Mouse (Mus musculus) mature B cell (primary cell): Measurements from ENCODE around the gene Rps6kb2.

Source experiments
- in situ Hi-C: fragments of 300-500 bp; cut with MboI; formaldehyde crosslinking; loops from 2 replicates; pipeline ENCODE4 v1.14.3; 2019

The Rps6kb2 gene

DNA sequence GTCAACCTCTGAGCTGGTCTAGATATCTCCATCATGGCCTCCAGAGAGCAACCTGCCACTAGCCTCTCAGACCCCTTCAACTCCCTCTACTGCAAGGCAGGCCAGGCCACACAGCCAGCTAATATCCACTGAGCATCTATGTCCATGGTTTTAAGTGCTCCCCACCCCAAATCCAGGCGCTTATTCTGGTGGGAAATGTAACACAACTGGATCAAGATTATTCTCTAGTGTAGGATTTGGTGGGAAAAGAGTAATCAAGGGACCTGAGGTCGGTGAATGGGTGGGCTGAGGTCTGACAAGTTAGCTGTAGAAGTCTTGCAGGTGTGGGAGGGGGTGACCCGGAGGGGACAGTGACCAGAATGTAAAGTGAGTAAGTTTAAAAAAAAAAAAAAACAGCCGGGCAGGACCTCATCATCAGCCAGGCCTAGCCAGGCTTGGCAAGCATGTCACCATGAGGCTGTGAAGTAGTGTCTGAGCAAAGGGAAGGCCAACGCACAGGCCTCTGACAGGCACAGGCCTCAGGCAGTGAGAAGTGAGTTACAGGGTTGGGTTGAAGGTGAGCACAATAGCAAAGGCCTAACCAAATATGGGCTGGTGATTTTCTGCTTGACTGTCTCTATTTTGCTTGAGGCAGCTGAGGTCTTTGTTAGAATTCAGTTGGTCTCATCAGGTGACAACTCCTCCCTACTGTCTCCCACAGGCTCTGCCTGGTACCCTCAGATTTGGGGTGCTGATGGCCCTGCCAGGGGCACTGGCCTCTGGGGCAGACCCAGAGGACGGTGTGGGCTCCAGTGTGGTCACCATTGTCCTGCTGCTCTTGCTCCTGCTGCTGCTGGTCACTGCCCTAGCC, 7.7 kb downstream of the Rps6kb2 start:
- in situ Hi-C loops = no loop called here

- in situ Hi-C loops = no loop called here
Observed at GRCm38 (mm10) chr19:4154437-4155222, 8.5 kb downstream of the Rps6kb2 start.

DNA sequence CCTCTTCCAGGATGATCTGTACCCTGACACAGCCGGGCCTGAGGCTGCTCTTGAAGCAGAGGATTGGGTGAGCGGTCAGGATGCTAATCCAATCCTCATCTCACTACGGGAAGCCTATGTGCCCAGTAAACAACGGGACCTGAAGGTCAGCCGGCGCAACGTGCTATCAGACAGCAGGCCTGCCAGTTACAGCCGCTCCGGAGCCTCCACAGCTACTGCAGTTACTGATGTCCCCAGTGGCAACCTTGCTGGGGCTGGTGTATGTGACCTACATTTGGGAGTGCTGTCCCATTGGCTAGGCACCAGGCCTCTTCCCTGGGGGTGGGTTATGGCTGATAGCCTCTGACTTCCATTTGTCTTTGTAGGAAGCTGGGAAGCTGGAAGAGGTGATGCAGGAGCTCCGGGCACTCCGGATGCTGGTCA, 9.9 kb downstream of the Rps6kb2 start, which contains the start of gene Ptprcap:
Gene Ptprcap (plus strand): TSS at position 373 of the 423 bp plus-strand sequence.
- in situ Hi-C loops = no loop called here

GRCm38 (mm10) chr19:4152445-4153231, 10.5 kb downstream of the Rps6kb2 start:
- in situ Hi-C loops = no loop called here

DNA sequence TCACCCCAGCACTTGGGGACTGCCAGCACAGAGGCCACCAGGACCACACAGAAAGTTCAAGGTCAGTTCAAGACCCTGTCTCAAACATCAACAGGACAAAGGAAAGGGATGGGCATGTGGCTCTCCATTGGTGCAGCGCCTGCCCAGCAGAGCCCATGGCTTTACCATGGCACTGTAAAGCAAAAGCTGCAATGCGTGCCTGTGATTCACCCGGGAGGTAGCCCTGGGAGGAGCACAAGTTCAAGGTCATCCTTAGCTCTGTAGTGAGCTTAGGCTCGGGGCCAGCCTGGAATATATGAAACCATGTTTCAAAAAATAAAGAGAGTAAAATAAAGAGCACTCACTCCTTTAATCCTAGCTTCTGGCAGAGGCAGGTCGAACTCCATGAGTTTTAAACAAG, 11.3 kb downstream of the Rps6kb2 start:
- in situ Hi-C loops = no loop called here

DNA sequence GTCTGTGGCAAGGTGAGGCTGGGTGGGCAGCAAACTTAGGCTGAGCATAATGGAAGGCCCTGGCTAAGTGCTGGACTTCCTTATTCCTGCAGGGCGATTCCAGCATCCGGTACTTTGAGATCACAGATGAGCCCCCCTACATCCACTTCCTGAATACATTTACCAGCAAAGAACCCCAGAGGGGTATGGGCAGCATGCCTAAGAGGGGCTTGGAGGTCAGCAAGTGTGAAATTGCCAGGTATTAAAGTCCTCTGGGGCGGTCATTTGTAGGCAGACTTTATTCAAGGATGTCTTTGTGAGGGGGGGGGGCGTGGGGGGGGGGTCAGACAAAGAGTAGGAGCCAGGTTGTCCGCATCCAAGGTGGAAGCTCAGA, 11.7 kb downstream of the Rps6kb2 start:
- in situ Hi-C loops = no loop called here

- in situ Hi-C loops = no loop called here
Observed at GRCm38 (mm10) chr19:4150567-4151487, 12.3 kb downstream of the Rps6kb2 start.

DNA sequence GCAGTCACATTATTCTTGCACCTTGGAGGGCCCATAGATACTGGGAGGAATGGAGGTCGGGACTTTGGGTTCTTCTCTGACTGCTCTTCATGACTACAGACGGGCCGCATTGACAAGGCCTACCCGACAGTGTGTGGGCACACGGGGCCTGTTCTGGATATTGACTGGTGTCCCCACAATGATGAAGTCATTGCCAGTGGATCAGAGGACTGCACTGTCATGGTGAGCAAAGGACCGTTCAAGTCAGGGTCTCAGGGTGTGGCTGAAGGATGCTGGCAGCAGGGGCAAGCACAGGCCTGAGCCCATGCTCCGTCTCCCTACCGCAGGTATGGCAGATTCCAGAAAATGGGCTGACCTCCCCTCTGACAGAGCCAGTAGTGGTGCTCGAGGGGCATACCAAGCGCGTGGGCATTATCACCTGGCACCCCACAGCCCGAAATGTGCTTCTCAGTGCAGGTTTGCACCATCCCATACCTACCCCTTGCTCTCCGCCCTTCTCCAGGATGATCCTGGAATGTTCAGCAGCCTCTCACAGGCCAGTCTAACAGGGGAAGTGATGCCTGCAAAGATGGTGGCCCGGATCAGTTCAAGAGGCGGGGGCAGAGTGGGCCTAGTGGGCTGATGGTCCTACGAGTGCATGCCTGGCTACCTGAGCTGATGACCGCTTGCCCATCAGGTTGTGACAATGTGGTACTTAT, 13.2 kb downstream of the Rps6kb2 start:
- in situ Hi-C loops = no loop called here

- in situ Hi-C loops = no loop called here
Observed at GRCm38 (mm10) chr19:4149283-4149682, 13.9 kb downstream of the Rps6kb2 start.

- in situ Hi-C loops = no loop called here
Observed at GRCm38 (mm10) chr19:4148819-4149218, 14.3 kb downstream of the Rps6kb2 start.

DNA sequence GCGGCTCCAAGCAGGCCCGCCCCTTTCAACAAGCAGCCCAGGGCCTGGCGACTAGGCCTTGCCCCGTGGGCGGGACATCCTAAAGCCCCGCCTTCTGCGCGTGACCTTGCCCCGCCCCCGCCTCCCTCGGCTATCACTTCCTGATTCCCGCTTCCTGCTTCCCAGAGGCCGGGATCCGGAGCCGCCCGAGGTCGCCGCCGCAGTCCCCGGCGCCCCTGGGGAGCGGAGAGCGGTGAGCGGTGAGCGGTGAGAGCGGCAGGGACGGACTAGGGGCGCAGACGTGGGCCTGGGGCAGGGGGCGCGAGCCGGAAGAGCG, 14.7 kb downstream of the Rps6kb2 start, which contains the start of gene Coro1b:
Gene Coro1b (plus strand): TSS at position 129 of the 316 bp plus-strand sequence.
- in situ Hi-C loops = no loop called here

DNA sequence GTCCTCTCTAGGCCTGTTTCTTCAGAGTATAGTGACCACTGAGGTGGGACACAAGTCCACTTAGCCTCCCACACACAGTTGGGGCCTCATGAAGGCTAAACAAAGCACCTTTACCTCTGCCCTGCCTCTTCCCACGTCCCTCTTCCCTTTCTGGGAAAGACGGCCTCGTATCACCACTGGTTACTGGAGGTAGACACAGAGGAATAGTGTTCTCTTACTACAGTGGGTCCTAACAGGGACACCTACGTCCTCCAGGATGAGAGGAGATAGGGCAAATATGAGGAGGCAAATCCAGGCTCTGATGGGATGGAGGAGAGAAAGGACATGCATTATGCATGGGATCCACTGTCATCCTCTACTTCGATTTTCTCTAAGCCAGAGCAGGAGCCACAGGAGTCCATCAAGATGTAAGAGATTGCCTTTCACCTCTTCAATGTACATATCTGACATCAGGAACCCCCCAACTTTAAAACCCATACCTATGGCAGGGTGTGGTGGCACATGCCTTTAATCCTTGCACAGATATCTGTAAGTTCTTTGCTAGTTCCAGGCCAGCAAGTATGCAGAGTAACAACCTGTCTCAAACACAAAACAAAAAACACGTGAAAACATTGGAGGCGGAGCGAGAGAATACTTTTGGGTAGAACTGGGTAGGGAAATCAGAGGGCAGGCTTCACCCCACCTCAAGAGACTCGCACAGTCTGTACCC, 15.2 kb downstream of the Rps6kb2 start:
- in situ Hi-C loops = no loop called here

DNA sequence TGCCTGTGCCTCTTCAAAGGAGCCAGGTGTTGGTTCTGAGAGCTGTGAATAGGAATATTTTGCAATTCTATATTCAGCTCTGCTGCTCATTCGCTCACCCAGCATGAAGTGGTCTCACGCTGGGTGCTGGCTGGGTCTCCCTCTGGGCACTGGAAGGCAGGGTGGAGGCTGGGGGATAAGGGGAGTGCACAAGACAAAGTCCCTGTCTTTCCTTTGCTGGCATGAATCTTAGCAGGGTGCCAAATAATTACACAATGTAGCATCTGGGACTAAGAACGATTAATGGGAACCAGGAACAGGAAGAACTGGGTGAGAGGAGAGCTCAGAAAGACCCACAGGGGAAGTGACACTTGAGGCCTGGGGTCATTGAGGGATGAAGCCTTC, 16.1 kb downstream of the Rps6kb2 start:
- in situ Hi-C loops = no loop called here

DNA sequence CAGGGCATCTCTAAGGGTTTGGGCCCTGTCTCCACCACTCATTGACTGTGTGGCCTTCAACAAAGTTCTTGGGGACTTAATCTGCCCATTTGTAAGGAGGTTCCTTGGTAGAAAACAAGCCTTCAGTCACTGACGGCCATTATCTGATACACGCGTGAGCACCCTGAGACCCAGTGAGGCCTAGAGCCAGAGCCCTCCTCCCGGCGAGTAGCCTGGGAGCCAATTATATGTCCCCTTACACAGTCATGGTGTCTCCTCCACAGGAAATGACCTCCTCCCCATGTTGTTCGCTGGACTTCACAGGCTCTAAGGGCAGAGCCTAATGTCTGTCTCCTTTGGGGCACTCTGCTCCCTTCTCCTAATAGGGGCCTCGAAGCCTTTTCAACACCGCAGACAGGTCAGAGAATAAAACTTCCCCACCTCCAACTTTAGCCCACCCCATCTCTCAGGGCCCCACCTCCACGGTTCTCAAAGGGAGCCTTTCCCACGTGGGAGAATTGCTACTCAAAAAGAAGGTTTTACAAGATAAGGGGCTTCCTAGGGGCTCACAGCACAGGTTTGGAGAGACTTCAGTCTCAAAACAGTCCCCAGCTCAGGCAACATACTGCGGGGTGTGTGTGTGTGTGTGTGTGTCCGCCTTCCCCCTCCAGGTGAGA, 16.7 kb downstream of the Rps6kb2 start:
- in situ Hi-C loops = no loop called here

DNA sequence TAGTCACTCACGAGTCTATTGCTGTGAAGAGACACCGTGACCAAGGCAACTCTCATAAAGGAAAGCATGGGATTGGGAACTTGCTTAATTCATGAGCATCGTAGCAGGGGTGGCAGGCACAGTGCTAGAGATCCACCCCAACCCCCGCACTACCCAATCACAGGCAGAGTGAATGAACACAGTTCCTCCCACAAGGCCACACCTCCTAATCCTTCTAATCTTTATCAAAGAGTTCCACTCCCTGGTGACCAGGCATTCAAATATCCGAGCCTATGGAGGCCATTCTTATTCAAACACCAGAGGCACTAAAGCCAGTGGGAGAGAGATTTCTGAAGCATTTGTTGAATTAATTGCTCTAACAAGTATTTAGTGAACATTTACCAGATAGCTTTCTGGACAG, 17.2 kb downstream of the Rps6kb2 start:
- in situ Hi-C loops = no loop called here

DNA sequence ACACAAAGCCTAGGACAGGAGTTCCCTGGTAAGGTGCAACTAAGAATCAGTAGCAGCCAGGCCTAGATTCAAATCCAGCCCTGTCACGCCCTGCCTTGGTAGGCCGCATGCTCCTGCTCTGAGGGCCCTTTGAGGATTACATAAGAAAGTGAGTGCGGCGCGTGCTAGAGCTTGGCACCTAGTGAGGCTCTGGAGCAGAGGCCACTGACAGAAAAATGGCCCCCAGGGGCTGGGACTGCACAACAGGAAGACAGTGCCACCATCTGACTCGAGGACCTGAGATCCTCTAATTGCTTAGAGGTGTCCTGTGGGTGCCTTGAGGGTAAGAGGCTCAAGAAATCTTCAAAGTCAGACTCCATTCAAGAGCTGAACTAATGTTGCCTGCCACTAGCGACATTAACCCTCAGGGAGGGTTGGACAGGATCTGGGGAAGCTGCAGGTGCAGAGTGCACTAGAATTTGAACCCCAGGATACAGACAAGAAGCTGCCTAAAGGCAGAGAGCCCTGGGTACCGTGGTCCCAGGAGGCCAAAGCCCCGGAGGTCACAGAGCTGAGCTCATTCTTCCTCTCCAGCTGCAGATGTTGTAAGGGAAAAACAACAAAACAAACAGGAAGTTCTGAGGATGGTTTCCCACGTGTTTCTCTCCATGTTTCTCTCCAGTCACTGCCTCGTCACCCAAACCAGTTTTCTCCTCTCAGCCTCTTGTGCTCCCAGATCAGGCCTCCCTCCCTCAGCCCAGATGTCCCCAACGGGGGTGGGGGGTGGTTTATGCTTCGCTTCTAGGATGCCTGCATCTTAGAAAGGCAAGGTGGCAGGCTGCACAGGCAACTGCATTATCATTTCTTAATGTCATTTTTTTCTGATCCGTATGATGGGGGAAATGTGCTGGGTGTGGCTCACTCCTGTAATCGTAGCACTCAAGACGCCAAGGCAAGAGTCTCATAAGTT, 18.3 kb downstream of the Rps6kb2 start:
- in situ Hi-C loops = no loop called here

DNA sequence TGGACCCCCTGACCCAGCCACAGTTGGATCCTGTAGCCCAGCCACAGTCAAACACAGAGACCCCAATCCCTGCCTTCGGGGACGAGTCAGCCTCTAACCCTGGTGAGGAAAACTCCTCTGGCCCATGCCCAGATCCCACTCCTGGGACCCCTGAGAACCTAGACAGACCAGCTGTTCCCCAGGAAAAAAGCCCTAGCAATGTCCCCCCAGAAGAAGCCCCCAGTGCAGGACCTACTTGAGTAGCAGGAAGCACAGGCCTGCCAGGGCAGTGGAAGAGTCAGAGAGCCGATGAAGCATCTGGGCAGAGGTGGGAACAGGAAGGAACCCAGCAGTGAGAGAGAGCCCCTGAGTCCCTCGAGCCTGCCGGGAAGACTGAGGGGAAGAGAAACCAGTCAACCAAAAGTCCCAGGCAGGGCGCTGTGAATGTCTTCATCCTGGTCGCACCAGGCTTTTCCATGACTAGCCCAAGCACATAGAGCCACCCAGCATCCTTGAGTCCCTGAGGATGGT, 19.3 kb downstream of the Rps6kb2 start, which contains the start of gene Cabp4:
Gene Cabp4 (minus strand): TSS at position 275 of the 510 bp plus-strand sequence.
- in situ Hi-C loops = no loop called here
